Mouse (Mus musculus): ENCODE data around the gene Atp9a. TPM values are rescaled to one million over a fixed set of nuclear protein-coding genes. Genes with fewer than 3 reads are reported as not detected.

The Atp9a gene
- polyA plus RNA-seq, 1 experiment = 1.2 TPM

DNA sequence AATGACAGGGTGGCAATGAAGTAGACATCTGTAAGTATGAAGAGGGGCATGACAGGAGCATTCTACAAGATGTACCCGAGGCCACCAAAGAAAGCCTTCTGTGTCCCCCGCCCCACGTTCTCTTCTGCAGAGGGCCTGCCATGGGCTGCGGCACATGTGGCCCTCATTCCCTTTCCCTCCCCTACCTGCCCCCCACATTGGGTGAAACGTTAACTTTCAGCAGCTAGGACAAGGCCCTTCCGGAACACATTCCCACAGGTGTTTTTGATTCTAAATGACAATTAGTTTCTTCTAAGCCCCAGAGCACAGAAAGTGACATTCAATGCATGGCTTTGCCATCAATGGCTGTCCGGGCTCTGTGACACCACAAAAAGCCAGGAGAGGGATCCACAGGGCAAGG, 107.3 kb downstream of the Atp9a start:
- no peaks in the 10 kb centered on the region for H3K79me2 ChIP-seq (ENCODE audit: control insufficient read depth, insufficient read depth)
- TF ChIP-seq FOSL1 (IDR thresholded peaks at IDR 0.05; ENCODE audit: insufficient read depth, low read length, poor library complexity, severe bottlenecking) (no peak), USF1 (IDR thresholded peaks at IDR 0.05; ENCODE audit: low read depth) (no peak), MYOG (IDR thresholded peaks at IDR 0.05; ENCODE audit: control insufficient read depth, extremely low read depth, insufficient read length) (no peak), MYOD1 (IDR thresholded peaks at IDR 0.05; ENCODE audit: control insufficient read depth, insufficient read length, low read depth) (no peak), MAX (IDR thresholded peaks at IDR 0.05) (no peak), CTCF (IDR thresholded peaks at IDR 0.05; ENCODE audit: control insufficient read depth, insufficient read depth, insufficient read length) (no peak), CEBPB (IDR thresholded peaks at IDR 0.05; ENCODE audit: low read depth) (no peak)
- H3ac ChIP-seq (ENCODE audit: control insufficient read depth, insufficient read length, low read depth) = no peak overlapping the region
- H3K27me3 ChIP-seq (ENCODE audit: control insufficient read depth, insufficient read depth, insufficient read length) = peaks cover 39% of the 10 kb centered on the region
- no peaks in the 10 kb centered on the region for H3K79me3 ChIP-seq (ENCODE audit: low read depth)
- no peak overlapping the region for H3K4me3 ChIP-seq (ENCODE audit: insufficient read depth, poor library complexity, severe bottlenecking)
- no peaks in the 10 kb centered on the region for H3K36me3 ChIP-seq (ENCODE audit: control insufficient read depth, insufficient read depth)

DNA sequence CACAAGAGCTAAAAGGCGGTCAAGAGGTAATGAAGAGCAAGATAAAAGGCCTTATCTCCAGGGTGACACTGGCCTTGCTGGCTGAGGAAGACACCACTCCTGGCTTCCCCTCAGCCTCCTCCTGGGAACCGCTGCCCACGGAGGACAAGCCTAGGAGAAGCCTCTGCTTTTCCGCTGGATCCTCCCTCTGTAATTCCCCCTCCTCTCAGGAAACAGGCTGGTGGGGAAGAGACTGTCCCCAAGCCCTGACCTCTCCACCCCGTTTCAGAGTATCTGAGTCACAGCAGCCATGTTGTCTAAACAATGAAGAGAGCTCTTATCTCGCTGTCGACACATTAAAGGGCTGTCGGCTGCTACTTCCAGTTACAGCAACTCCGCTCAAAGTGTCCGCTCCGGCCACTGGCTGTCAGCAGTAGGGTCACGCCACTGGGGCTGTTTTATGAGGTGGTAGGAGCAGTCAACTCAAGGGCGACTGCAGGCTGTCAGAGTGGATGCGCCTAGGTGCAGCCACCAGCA, 108.8 kb downstream of the Atp9a start:
- Histone ChIP-seq H3K4me3 (ENCODE audit: insufficient read depth, poor library complexity, severe bottlenecking) (no peak overlapping the region), H3ac (ENCODE audit: control insufficient read depth, insufficient read length, low read depth) (no peak overlapping the region)
- TF ChIP-seq MYOD1 (IDR thresholded peaks at IDR 0.05; ENCODE audit: control insufficient read depth, insufficient read length, low read depth) (no peak), FOSL1 (IDR thresholded peaks at IDR 0.05; ENCODE audit: insufficient read depth, low read length, poor library complexity, severe bottlenecking) (no peak), MAX (IDR thresholded peaks at IDR 0.05) (no peak), MYOG (IDR thresholded peaks at IDR 0.05; ENCODE audit: control insufficient read depth, extremely low read depth, insufficient read length) (no peak), CTCF (IDR thresholded peaks at IDR 0.05; ENCODE audit: control insufficient read depth, insufficient read depth, insufficient read length) (no peak), USF1 (IDR thresholded peaks at IDR 0.05; ENCODE audit: low read depth) (no peak), CEBPB (IDR thresholded peaks at IDR 0.05; ENCODE audit: low read depth) (no peak)

DNA sequence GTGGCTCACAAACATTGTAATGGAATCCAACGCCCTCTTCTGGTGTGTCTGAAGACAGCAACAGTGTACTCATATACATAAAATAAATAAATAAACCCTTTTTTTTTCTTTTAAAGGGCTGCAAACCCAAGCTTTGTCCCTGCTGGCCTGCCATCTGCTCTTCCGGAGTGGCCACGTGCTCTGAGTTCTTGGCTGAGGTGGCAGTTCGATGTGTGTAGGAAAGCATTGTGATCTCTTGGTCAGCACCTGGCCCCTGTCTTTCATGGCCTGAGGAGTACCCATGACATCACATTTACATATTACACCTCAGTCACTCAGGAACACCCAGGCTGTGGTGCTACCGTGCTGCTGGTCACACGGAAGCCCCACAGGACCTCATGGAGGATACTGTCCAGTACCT, 109.7 kb downstream of the Atp9a start:
- Histone ChIP-seq H3K27me3 (ENCODE audit: control insufficient read depth, insufficient read depth, insufficient read length) (peaks cover 31% of the 10 kb centered on the region), H3K79me3 (ENCODE audit: low read depth) (no peaks in the 10 kb centered on the region), H3K4me3 (ENCODE audit: insufficient read depth, poor library complexity, severe bottlenecking) (no peak overlapping the region), H3K79me2 (ENCODE audit: control insufficient read depth, insufficient read depth) (no peaks in the 10 kb centered on the region), H3K36me3 (ENCODE audit: control insufficient read depth, insufficient read depth) (no peaks in the 10 kb centered on the region), H3ac (ENCODE audit: control insufficient read depth, insufficient read length, low read depth) (no peak overlapping the region)
- TF ChIP-seq MYOG (IDR thresholded peaks at IDR 0.05; ENCODE audit: control insufficient read depth, extremely low read depth, insufficient read length) = no peak

More for the DNA sequence above, 108.8 kb downstream of the Atp9a start:
- peaks cover 39% of the 10 kb centered on the region for H3K27me3 ChIP-seq (ENCODE audit: control insufficient read depth, insufficient read depth, insufficient read length)
- no peaks in the 10 kb centered on the region for H3K79me2 ChIP-seq (ENCODE audit: control insufficient read depth, insufficient read depth)
- no peaks in the 10 kb centered on the region for H3K36me3 ChIP-seq (ENCODE audit: control insufficient read depth, insufficient read depth)
- no peaks in the 10 kb centered on the region for H3K79me3 ChIP-seq (ENCODE audit: low read depth)

DNA sequence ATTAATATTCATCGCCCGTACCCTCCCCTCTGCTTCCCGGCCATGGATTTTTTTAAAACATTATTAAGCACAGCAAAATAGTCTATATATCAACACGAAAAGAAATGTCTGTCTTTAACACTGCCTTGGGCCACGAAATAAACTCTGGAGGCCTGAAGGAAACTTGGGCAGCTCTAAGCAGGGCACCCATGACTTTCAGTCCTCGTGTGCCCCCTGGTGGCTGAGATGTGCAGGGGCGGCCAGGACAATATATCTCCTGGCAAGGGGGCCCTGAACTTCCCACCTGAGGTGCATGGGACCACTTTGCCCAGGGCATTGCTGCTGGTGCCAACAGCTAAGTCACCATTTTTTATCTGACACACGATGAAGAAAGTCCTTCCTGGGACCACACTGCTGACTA, 113.4 kb downstream of the Atp9a start:
- Histone ChIP-seq H3K4me3 (ENCODE audit: insufficient read depth, poor library complexity, severe bottlenecking) (no peak overlapping the region), H3K27me3 (ENCODE audit: control insufficient read depth, insufficient read depth, insufficient read length) (no peaks in the 10 kb centered on the region), H3K79me3 (ENCODE audit: low read depth) (no peaks in the 10 kb centered on the region), H3K79me2 (ENCODE audit: control insufficient read depth, insufficient read depth) (no peaks in the 10 kb centered on the region), H3ac (ENCODE audit: control insufficient read depth, insufficient read length, low read depth) (no peak overlapping the region), H3K36me3 (ENCODE audit: control insufficient read depth, insufficient read depth) (no peaks in the 10 kb centered on the region)
- TF ChIP-seq MYOG (IDR thresholded peaks at IDR 0.05; ENCODE audit: control insufficient read depth, extremely low read depth, insufficient read length) (no peak), CTCF (IDR thresholded peaks at IDR 0.05; ENCODE audit: control insufficient read depth, insufficient read depth, insufficient read length) (peak; percentile 87)

DNA sequence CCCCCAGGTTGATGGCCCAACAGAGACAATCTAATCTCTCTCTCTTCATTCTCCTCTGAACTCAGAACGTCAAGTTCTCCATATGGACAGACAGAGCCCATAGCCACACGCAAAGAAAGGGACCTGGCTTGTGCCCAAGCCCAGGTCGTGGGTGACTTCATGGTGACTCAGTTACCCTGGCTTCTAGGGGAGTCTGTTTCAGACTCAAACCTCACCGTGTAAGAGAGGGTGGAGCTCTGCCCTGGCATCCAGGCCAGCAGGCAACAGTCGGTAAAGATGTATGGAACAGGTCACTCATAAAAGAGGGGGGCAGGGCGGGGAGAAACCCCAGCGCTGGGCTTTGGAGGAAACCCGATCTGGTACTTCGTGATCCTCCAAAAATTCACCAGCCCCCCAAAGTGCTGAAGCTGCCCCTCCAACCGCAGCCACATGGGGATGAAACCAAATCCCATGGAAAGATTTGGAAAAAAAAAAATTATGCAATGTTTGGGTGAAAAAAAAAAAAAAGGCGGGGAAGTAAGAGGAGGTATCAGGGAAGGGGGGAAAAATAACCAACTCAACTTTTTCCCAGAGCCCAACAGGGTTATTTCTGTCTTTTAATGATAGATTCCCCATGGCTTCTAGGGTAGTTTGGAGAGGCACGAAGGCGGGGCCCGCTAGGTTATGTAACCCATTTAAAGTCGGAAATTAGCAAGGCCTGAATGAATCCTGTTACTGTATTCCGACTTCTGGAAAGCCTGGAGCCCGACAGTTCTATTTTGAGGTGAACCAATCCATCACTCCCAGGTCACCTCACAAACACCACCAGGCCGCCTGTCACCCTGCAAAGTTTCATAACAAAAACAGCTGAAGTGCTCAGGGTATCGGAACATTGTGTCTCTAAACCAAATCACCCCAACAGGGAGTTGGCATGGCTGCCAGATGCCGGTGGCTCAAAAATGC, 114.1 kb downstream of the Atp9a start:
- TF ChIP-seq USF1 (IDR thresholded peaks at IDR 0.05; ENCODE audit: low read depth) (no peak), FOSL1 (IDR thresholded peaks at IDR 0.05; ENCODE audit: insufficient read depth, low read length, poor library complexity, severe bottlenecking) (peak; percentile 53), MYOG (IDR thresholded peaks at IDR 0.05; ENCODE audit: control insufficient read depth, extremely low read depth, insufficient read length) (no peak), MYOD1 (IDR thresholded peaks at IDR 0.05; ENCODE audit: control insufficient read depth, insufficient read length, low read depth) (peak; percentile 28), CEBPB (IDR thresholded peaks at IDR 0.05; ENCODE audit: low read depth) (peak; percentile 73), CTCF (IDR thresholded peaks at IDR 0.05; ENCODE audit: control insufficient read depth, insufficient read depth, insufficient read length) (no peak), MAX (IDR thresholded peaks at IDR 0.05) (no peak)
- Histone ChIP-seq H3K36me3 (ENCODE audit: control insufficient read depth, insufficient read depth) (no peaks in the 10 kb centered on the region), H3K79me3 (ENCODE audit: low read depth) (no peaks in the 10 kb centered on the region), H3K79me2 (ENCODE audit: control insufficient read depth, insufficient read depth) (no peaks in the 10 kb centered on the region), H3K27me3 (ENCODE audit: control insufficient read depth, insufficient read depth, insufficient read length) (no peaks in the 10 kb centered on the region), H3K4me3 (ENCODE audit: insufficient read depth, poor library complexity, severe bottlenecking) (no peak overlapping the region), H3ac (ENCODE audit: control insufficient read depth, insufficient read length, low read depth) (no peak overlapping the region)

DNA sequence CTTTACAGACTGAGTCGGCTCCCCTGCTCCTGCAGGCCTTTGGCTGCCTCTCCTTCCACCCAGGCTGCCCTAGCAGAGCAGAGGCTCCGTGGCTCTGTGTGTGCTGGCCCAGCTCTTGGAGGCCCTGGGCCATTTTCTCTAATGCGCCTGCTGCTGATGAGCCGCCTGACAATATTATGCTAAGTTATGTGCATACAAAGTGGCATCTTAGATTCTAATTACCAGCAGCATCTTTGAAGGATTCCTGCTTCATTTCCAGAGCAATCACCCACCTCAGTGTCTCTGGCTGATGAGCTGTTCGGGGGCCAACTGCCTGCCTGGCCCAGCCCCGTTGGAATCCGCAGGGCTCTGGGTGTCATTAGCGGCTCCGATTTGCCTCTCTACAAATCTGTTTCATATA, 115.8 kb downstream of the Atp9a start:
- Histone ChIP-seq H3K4me3 (ENCODE audit: insufficient read depth, poor library complexity, severe bottlenecking) (no peak overlapping the region), H3K79me3 (ENCODE audit: low read depth) (no peaks in the 10 kb centered on the region), H3K36me3 (ENCODE audit: control insufficient read depth, insufficient read depth) (no peaks in the 10 kb centered on the region), H3ac (ENCODE audit: control insufficient read depth, insufficient read length, low read depth) (no peak overlapping the region), H3K79me2 (ENCODE audit: control insufficient read depth, insufficient read depth) (no peaks in the 10 kb centered on the region), H3K27me3 (ENCODE audit: control insufficient read depth, insufficient read depth, insufficient read length) (no peaks in the 10 kb centered on the region)
- TF ChIP-seq CEBPB (IDR thresholded peaks at IDR 0.05; ENCODE audit: low read depth) (no peak), MAX (IDR thresholded peaks at IDR 0.05) (no peak), FOSL1 (IDR thresholded peaks at IDR 0.05; ENCODE audit: insufficient read depth, low read length, poor library complexity, severe bottlenecking) (no peak), USF1 (IDR thresholded peaks at IDR 0.05; ENCODE audit: low read depth) (no peak), MYOD1 (IDR thresholded peaks at IDR 0.05; ENCODE audit: control insufficient read depth, insufficient read length, low read depth) (no peak), CTCF (IDR thresholded peaks at IDR 0.05; ENCODE audit: control insufficient read depth, insufficient read depth, insufficient read length) (no peak), MYOG (IDR thresholded peaks at IDR 0.05; ENCODE audit: control insufficient read depth, extremely low read depth, insufficient read length) (no peak)
